Mouse (Mus musculus): ENCODE results near the gene Vmn2r87. TPM values are rescaled to one million over a fixed set of nuclear protein-coding genes. Genes with fewer than 3 reads are reported as not detected.
"Not testable (repeated sequence)": the region's sequence is repeated elsewhere in the genome, so short reads cannot be mapped to it uniquely, and the experiment has no call there.

The Vmn2r87 gene
- polyA plus RNA-seq, 1 experiment from 2014 or later, result not detected

DNA sequence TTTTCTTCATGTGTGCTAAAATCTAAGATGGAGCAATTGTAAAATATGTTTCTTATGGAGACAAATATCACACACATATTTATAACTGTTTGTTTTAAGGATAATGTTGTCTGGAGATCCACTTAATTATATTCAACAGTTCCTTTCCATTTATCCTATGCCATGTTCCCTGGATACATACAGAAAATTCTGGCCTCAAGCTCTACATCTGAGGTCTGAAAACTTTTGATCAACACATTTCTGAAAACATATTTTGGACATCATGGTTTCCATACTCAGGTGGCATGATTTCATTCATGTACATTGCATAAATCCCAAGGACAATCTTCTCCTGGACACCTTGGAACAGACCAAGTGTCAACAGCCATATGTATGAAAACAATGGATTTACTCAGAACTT, 67.6 kb downstream of the Vmn2r87 start, which contains the start of gene Vmn2r85:
Gene Vmn2r85 (minus strand): TSS at position 101 of the 400 bp plus-strand sequence.
- H3K9me3 ChIP-seq (replicated peaks; ENCODE audit: control insufficient read depth, low read length); H3K4me3 ChIP-seq (ENCODE audit: low read length); H3K36me3 ChIP-seq (ENCODE audit: control insufficient read depth, insufficient read depth); H3K4me1 ChIP-seq (ENCODE audit: control insufficient read depth, insufficient read depth, low read length); ATAC-seq (replicated peaks; ENCODE audit: extremely low read depth, insufficient read depth, low FRiP score); H3K4me2 ChIP-seq (ENCODE audit: low read depth, low read length); H3K27ac ChIP-seq (ENCODE audit: low read length); H3K9ac ChIP-seq (ENCODE audit: low read length); H3K27me3 ChIP-seq (ENCODE audit: control insufficient read depth, insufficient read depth, low read length): not testable (repeated sequence)

DNA sequence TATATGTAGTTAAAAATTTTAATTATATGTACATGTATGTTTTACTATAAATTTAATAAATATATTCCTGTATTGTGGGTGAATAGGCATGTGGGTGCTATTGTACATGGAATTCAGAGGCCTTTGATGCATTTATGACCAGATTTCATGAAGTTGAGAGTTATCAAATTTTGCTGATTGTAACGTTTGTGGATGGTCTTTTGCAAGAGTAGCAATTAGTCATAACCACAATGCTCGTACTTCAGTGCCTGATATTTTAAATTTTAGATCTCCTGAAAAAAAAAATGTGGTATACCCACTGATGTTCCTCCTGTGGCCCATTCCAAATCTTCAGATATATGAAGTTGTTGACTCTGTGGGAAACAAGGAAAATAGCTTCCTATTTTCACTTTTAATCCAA, 74.8 kb downstream of the Vmn2r87 start:
- H3K27me3 ChIP-seq (ENCODE audit: control insufficient read depth, insufficient read depth, low read length); H3K9ac ChIP-seq (ENCODE audit: low read length); ATAC-seq (replicated peaks; ENCODE audit: extremely low read depth, insufficient read depth, low FRiP score); H3K9me3 ChIP-seq (replicated peaks; ENCODE audit: control insufficient read depth, low read length); H3K4me3 ChIP-seq (ENCODE audit: low read length); H3K36me3 ChIP-seq (ENCODE audit: control insufficient read depth, insufficient read depth); H3K27ac ChIP-seq (ENCODE audit: low read length); H3K4me1 ChIP-seq (ENCODE audit: control insufficient read depth, insufficient read depth, low read length); H3K4me2 ChIP-seq (ENCODE audit: low read depth, low read length): not testable (repeated sequence)
- WGBS, result 62% methylated on average over 2 of the region's 2 CpGs

Other genes with a start within 250 kb of the Vmn2r87 start
- not detected in 2 replicates for gene Neurod4, start 217.2 kb downstream of the Vmn2r87 start, polyA plus RNA-seq (2015; fragmentation: Nextera tagmentation; extraction: Ambion mirVana)
- 2.7 and 8.1 TPM in 2 replicates for gene Tespa1, start 174.5 kb downstream of the Vmn2r87 start, polyA plus RNA-seq (2015; fragmentation: Nextera tagmentation; extraction: Ambion mirVana)
- 0.02 and 0.03 TPM in 2 replicates for gene Vmn2r84, start 103.1 kb downstream of the Vmn2r87 start, polyA plus RNA-seq (2015; fragmentation: Nextera tagmentation; extraction: Ambion mirVana)
- not detected in 2 replicates for gene Vmn2r85, start 67.7 kb downstream of the Vmn2r87 start, polyA plus RNA-seq (2015; fragmentation: Nextera tagmentation; extraction: Ambion mirVana)
- not detected in 2 replicates for gene Vmn2r86, start 41.3 kb downstream of the Vmn2r87 start, polyA plus RNA-seq (2015; fragmentation: Nextera tagmentation; extraction: Ambion mirVana)